Mouse (Mus musculus) heart, postnatal 4 days (tissue): ENCODE data around the gene Rnf157. TPM values are rescaled to one million over a fixed set of nuclear protein-coding genes. Genes with fewer than 3 reads are reported as not detected.
"Not testable (repeated sequence)": the region's sequence is repeated elsewhere in the genome, so short reads cannot be mapped to it uniquely, and the experiment has no call there.

Source experiments
- DNase-seq: peaks from one replicate; pipeline ENCODE4 v3.0.0; 2021
- total RNA-seq, 2 experiments: library from RNA; stranded (reverse); gene quantifications; 2 replicates each; pipeline ENCODE4 v1.2.3; 2021

The Rnf157 gene
- total RNA-seq, 2 experiments from 2014 or later, result 11.9 to 12.4 TPM

DNA sequence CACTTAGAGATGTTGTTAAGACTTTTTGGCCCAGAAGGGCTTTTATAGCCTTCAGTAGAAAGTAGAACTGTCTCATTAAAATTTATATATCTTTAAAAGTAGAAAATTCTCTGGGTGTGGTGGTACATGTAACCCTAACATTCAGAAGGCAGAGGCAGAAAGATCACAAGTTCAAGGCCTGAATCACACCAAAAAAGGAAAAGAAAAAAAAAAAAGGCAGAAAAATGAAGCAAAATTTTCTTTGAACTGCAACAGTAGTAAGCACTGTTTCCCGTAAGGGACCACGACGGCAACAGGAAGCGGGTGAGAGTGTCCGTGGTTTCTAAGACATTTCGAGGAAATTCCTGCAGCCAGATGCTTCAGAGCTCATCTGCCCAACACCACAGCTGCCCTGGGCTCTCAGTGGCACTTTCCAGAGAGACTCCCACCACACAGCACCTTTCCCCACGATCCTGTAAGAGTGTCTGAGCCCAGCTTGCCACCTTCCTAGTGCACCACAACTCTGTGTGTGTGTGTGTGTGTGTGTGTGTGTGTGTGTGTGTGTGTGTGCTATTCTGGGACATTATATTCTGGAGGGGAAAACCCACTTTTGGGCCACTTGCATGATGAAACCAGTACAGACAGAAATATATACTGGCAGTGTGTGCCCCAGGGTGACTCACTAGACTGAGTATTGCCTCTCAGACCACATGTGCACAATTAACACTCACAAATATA is 35.7 kb downstream of the Rnf157 start:
- no peak for DNase-seq

DNA sequence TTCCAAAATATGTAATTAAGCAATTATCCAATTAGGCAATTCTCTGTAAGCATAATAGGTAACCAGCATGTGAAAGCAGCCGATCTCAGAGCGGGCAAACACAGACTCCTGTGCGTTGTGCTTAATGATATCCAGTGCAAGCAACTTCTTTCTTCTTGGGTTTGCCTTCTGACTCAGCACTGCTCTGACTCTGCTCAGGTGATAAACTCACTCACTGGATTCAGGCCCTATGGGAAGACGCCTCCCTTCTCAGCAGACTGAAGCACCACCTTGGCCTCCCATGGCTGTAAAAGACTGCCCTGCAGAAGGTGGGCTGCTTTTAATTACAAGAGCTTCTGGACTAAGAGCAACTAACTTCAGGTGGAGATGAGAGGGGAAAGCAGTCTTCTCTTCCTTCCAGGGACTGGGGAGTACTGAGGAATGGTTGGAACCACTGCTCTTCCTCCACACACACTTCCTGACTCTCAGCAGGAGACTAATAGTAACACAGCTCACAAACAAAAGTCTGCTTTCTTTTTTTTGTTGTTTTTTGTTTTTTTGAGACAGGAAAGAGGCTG is 40.9 kb downstream of the Rnf157 start:
- DNase-seq, result no peak

DNA sequence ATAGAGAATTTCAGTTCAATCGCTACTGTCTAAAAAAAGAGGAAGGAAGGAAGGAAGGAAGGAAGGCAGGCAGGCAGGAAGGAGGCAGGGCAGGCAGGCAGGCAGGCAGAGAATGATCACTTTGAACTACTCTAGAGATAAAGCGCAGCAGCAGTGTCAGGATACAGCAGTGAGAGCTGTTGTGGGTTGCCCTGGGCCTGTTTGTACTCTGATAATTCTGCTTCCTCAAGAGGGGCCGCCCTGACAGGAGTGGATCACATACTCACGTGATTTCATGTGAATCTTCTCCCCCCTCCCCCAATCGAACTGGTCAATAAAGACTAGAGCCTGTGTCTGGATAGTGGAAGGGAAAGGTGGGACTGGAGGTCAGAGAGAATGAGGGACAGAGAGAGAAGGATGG is 43.2 kb downstream of the Rnf157 start:
- DNase-seq, result no peak

DNA sequence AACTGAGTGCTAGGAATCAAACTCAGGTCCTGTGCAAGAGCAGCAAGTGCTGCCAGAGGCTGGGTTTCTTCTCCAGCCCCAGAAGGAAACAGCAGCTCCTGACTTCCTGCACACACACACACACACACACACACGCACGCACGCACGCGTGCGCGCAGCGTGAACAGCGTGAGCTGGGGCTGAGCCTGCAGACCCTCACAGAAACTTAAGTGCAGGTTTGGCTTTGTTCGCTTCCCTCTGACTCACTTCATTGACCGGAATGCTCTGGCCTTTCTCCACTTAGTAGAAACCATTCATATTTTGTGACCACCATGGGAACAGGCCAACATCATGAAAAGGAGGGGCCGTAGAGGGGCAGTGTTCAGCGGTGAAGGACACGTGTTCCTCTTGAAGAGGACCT is 43.8 kb downstream of the Rnf157 start:
- DNase-seq, result no peak

DNA sequence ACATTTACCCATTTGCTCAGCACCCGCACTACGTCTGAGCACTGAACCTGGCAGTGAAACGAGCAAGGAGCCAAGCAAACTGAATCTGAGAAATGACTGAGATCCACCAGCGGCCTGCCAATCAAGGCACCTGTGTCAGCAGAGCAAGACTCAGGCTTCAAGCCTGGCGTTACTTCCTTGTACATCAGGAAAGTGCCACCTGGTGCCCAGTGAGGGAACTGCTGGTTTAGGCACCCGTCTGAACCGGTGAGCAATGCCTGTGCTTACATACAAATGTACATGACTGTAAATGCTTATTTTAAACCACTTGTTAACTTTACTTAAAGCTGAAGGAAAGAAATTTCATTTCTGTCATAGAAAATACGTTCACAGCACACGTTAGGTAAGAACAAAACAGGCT is 44.7 kb downstream of the Rnf157 start:
- DNase-seq, result peak; percentile 88

DNA sequence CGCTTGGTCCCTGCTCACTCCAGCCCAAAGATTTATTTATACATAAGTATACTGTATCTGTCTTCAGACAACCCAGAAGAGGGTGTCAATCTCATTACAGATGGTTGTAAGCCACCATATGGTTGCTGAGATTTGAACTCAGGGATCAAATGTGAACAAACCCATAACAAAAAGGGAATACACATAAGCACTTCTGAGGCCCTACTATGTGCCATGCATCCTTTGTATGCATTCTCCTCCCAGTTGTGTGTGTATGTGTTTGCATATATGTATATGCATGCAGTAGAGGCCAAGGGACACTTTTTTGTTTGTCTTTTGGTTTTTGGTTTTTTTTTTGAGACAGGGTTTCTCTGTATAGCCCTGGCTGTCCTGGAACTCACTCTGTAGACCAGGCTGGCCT is 46.2 kb downstream of the Rnf157 start:
- DNase-seq, result no peak

DNA sequence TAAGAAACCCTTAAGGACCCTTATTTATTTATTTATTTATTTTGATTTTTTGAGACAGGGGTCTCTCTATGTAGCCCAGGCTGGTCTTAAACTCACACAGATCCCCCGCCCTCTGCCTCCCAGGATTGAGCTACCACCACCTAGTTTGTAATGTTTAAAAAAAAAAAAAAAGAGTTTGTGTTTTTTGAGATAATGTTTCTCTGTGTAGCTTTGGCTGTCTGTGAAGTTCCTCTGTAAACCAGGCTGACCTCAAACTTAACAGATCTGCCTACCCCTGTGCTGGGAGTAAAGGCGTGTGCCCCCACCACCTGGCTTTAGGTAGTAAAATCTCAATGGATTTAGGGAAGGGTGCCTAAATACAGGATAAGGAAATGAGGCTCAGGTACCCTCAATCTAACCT is 46.7 kb downstream of the Rnf157 start:
- no peak for DNase-seq

DNA sequence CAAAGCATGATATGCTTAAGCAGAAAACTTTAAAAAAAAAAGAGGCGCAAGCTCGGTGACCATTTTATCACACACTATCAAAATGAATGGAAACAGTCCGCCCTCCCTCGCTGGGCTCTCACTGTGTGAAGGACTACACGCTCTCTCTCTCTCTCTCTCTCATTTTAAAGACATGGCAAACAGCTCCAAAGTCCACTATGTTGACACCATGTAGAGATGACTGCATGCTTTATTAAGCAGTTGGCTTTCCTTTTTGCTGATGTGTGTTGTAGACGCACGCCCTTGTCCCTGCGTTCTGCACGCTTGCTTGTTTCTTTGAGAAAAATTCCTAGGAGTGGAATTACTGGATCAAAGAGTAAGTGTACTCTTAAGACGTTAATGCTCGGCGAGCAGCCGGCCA is 47.4 kb downstream of the Rnf157 start:
- DNase-seq, result no peak

DNA sequence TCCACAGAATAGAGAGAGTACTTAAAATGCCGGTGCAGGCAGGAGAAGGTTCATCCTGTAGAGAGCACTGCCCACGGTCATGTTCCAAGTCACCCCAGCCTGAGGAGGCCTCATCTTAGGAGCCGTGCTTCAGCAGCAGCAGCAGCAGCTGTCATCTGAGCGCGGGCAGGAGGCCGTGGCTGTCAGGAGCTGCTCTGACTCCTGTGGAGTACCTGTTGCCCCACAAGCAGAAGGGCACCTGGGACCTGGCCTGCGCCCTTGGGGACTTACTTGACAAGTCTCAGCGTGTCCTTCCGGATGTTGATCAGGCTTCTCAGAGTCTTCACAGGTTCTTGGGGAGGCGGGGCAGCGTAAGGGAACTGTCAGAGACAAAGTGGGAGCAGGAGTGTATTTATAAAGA is 50.8 kb downstream of the Rnf157 start:
- no peak for DNase-seq

DNA sequence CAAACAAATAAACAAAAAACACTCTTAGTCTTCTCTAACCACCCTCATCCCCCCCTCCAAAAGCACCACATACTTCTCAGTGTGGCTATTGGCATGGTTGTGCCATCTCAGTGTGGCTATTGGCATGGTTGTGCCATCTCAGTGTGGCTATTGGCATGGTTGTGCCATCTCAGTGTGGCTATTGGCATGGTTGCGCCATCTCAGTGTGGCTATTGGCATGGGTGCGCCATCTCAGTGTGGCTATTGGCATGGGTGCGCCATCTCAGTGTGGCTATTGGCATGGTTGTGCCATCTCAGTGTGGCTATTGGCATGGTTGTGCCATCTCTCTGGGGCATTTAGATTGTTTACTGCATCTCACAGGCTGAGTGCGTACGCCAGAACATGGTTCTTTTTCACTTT is 51.9 kb downstream of the Rnf157 start:
- not testable (repeated sequence) for DNase-seq

DNA sequence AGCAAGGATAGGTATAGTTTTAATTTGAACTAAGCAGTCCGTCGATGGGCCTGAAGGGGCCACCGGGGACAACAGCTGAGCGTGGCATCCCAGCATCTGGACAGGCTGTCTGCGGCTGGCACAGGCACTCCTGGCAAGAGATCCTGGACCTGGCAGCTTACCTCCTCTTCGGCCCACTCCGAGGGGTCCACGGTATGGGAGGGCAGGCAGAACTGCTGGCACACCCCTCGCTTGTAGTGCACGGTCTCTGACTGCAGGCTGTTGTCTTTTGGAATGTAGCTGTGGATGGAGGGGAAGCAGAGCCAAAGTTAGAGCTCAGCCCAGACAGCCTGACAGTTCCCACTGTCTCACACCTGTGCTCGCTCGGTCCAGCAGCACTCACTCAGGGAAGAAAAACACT is 53.2 kb downstream of the Rnf157 start:
- no peak for DNase-seq

DNA sequence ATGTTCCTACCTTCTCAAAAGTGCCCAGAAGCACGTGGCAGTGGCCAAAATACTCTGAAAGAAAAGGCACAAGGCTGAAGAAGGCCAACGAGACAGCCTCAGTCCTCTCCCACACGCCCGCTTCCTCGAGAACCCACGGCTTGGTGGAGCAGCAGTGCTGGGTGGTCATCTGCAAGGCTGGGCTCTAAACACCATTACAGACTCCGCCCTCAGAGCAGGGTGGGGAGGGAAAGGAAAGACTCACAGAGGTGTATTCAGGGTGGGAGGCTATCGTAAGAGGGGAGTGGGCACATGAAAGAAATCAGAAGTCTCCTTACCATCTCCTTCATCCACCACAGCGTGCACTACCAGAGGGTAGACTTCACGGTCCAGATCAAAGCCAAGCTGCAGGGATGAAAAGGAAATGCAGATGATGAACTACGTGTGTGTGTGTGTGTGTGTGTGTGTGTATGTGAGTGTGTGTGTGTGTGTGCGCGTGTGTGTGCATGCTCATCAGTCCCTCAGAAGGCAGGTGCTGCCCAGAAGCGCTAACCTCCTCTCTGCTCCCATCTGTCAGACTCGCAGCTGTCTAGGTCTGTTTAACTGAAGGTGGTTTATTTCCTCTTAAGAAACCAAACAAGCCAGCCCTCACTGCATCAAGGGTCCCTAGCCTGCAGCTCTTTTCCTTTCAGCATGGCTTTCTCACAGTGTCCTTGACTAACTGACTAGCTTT is 53.8 kb downstream of the Rnf157 start:
- no peak for DNase-seq

DNA sequence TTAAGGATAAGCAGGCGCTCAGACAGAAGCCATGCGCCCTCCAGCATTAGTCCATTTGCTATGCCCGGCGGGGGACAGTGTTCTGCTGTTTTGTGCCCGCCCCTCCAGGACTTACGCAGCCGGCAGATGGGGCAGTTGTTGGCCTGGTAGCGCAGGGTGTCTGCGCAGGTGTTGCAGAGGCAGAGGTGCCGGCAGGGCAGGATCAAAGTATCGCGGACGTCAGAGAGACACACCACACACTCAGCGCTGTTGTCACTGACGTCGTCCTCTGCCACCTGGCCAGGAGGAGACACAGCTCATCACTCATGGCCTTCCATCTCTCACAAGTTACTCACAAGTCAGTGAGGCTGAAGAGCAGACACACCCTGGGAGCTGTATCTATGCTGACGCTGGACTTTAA is 58.3 kb downstream of the Rnf157 start:
- DNase-seq, result no peak

DNA sequence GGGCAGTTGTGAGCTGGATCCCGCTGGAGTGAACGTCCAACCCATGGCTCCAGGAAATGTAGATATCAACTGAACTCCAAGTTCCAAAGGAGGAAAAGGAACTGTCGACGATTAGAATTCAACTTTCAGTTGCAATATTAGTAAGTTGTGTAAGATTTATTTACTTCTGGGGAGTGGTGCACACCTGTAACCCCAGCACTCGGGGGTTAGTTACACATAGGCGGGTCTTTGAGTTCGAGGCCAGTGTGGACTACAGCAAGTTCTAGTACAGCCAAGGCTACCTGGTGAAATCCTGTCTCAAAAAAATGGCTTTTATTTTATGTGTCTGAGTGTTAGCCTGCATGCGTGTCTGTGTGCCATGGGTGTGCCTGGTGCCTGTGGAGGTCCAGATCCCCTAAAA is 59.3 kb downstream of the Rnf157 start:
- no peak for DNase-seq

DNA sequence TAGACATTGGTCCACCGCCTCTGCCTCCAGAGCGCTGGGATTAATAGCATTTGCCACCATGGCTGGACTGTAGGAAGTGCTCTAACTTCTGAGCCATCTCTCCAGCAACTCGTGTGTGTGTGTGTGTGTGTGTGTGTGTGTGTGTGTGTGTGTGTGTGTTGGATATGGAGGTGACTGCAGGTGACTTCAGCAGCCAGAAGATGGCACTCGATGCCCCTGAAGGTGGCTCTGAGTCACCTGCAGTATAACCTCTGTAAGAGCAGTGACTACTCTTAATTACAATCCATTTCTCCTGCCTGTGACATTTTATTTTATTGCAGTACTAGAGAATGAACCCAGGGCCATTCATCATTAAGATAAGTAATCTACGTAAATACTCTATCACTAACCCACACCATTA is 61.5 kb downstream of the Rnf157 start:
- no peak for DNase-seq

DNA sequence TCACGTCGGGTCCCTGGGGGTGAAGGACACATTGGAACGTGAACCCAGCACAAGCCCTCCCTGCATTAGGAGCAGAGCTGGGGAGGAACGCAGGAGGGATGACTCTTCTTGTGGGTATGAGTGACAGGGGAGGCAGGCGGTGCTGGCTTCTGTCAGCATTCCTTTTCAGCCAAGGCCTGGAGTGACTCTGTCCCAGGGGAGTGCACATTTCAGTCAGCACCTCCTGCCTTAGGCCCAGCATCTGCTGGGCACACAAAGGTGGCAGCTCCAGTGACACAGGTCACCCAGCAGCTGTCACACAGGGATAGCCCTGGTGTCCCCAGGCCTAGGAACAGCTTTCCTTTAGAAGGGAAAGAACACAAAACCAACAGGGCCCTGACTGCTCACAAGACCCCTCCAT is 64.9 kb downstream of the Rnf157 start:
- DNase-seq, result no peak

DNA sequence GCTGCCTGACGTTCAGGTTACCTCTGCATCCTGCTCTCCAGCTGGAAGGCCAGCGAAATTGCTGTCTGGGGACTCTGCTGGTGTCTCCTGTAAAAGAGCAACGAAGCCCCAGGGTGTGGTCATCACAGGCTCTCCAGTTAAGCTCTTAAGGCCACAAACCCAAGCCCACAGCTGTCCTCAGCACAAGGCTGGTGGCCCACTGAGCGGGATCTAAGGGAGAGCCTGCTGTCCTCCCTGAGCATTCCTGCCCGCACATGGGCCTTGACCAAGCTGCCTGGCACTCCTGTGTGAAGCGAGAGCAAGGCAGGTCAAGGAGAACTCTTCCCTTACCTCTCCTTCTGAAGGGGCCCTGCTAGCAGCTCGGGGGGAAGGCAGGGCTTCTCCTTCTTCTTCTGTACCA is 65.8 kb downstream of the Rnf157 start:
- no peak for DNase-seq

DNA sequence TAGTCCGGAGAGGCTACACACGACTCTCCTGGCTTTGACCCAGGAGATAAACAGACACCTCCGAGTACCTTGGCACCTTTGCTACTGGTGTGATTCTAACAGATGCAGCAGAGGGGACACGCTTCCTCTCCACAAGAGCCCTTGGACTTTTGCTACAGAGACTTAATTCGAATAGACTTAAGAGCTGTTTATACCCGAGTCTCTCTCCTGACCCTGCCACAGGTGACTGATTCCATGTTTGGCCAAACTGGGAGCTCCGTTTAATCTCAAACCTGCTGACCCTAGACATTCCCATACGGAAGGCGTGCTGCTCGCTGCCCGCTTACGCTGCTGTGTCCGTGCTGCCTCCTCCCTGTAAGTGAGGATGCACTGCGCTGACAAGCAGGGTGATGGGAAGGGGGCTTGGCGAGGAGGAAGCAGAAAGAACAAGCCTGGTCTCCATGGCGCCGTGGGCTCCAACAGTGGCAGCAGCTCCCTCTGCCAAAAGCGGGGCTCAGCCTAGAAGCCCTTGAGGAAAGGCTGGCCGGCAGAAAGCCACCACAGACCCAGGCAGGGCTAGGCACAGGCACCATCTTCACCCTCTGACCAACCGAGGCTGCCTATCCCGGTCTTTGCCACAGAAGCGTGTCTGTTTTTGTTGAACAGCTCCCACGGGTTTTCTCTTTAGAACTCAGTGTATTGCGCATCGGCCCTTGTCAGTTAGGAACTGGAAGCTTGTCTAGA is 70.6 kb downstream of the Rnf157 start:
- no peak for DNase-seq

DNA sequence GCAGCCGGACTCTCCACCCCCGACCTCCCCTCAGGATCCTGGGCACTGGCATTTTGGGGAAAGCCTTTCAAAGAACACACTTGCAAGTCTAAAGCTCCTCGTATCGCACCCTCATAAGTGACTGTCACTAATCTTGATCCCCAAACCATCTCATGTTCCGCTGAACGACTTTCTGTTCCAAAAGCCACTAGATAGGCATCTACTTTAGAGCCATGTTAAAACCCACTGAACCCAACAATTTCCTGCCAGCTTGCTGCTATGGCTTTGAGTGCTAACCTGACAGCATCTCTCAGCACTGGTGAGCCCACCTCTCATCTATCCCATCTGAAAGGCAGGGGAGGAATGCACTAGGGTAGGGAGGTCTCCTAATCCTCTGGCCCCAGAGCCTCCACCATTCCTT is 75.3 kb downstream of the Rnf157 start:
- no peak for DNase-seq

DNA sequence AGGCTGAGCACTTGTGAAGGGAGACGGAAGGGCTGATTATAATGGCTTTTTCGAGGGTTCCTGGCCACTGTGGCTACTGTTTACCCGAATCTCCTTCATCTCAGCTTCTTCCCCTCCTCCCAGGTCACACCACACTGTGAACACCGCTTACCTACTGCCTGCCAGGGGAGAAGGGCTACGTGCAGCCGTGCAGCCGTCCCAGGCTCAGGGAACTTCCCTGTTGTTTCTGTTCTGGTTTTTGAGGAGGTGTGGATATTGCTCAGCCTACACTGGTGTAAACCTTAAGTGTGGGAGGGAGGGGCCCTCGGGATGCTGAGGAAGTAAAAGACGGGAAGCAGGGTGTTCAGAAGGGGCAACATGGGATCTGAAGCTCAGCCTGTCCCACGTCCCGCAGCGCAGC is 75.8 kb downstream of the Rnf157 start:
- DNase-seq, result no peak

DNA sequence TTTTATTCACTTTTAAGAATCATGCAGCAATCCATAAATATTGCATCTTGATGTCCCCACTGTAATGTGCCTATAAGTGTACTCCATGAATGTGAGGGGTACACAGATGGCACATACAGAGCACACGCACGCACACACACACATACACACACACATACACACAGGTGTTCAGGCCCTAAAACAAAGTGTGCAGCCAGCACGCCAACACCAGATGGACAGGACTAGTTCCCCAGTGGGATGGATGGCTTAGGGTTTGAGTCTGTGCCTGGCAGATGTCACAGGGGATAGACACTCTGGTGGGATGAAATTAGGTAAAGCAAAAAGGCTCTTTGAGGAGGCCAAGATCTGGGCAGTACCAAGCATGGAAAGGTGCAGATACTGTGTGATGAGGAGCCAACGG is 76.4 kb downstream of the Rnf157 start:
- DNase-seq, result no peak

DNA sequence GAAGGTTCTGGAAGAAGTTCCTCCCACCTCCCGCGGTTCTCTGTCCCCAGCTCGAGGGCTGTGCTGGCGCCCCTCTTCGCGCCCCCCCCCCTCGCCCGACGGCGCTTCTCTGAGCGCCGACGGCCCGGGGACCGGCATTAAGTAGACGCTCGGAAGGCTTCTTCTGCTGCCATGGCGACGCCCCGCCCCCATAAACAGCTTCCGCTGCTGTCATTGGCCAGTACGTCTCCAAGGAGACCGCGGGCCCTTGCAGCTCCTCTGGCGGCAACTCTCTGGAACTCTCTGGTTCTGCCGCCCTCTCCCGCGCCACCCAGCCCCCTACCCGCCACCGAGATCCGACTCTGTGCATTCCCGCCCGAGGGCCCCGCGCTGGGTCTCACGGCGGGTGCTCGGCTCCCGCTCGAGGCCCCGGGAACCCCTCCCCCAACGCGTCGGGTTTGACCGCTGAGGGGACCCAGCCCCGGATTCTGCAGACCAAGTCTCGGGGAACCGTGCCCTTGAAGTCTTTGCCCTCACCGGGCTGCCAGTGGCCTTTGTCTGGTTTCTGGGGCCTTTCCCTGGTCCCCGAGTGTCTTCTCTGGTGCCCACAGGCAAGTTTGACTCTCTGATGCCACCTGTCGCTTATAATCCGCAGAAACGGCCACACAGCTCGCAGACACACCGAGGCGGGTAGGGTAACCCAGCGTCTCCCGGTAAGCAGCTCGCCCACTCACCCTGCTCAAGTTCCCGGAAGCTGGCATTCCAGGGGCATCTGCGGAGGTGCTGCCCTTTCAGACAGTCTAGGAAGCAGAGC is 77.4 kb downstream of the Rnf157 start, which contains the start of gene Foxj1:
Foxj1 (minus strand) TSS at position 156 of the 793 bp plus-strand sequence.
- peak; percentile 98 for DNase-seq

DNA sequence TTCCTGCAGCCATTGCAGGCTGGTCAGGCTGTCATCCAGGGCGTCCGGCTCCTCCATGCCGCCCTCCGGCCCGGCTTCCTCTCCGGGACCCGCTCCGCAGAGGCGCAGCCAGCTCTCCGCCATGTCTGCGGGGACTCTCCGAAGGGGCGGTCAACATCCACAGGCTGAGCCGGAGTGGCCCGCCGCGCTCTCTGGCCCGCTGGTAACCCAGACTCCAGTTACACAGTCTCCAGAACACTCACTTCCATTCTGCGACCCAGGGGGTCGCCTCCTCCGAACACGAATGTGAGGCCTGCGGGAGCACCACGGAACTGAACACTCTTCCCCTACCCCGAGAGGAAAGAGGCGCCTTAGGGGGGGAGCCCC is 78.4 kb downstream of the Rnf157 start:
- DNase-seq, result no peak
